In the genomic region with DNA sequence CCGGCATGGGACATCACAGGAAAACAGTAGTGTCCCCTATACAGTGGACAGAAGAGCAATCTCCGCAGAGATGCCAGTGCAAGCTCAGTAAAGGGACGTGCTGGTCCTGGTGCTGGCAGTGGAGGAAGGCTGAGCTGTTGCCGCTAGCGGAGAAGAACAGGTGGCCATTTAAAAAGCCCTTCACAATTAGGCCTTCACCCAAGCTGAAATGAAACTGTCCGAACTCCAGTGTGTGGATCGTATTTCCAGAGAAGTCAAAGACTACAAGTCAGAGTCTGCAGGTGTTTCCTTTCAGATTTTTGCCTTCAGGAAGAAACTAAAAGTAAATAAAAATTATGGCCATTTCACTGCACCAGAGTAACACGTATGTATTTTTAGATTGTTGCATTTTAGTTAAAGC, we compare ENCODE assay signal across 23 mouse cellular contexts.
DNase-seq lines count a peak whose midpoint lies in the region; ATAC-seq lines count a peak whose summit lies in the region.
"Had no signal": no experiment of that assay in that cellular context is flagged by ENCODE, and none has a peak within 500 bp of the region (broad histone marks: within the 10 kb centered on the region; RNA-seq: fewer than 3 reads in every experiment).

No protein-coding gene starts in this region.

- H3K27me3 ChIP-seq in embryonic facial prominence, embryonic 11.5 days (ENCODE audit: control insufficient read depth, insufficient read depth, low read length) = no peaks in the 10 kb centered on the region
- H3K27me3 ChIP-seq in limb, embryonic 13.5 days = no peaks in the 10 kb centered on the region
- H3K27me3 ChIP-seq: embryonic facial prominence, embryonic 12.5 days; forebrain, embryonic 12.5 days; hindbrain, embryonic 12.5 days; liver, embryonic 12.5 days; midbrain, embryonic 13.5 days had no signal

- H3K27ac ChIP-seq in embryonic facial prominence, embryonic 11.5 days (replicated peaks; ENCODE audit: low read depth, low read length) = no peak overlapping the region
- peak overlapping the region; percentile 55; the same call in 1 of the 2 replicates for H3K27ac ChIP-seq in limb, embryonic 13.5 days
- H3K27ac ChIP-seq: embryonic facial prominence, embryonic 12.5 days; forebrain, embryonic 12.5 days; hindbrain, embryonic 12.5 days; liver, embryonic 12.5 days; midbrain, embryonic 13.5 days had no signal

- H3K4me3 ChIP-seq in embryonic facial prominence, embryonic 11.5 days (ENCODE audit: low read depth, low read length) = no peak overlapping the region
- H3K4me3 ChIP-seq in limb, embryonic 13.5 days = no peak overlapping the region
- H3K4me3 ChIP-seq: embryonic facial prominence, embryonic 12.5 days; erythroblast, embryonic 14.5 days; forebrain, embryonic 12.5 days; hindbrain, embryonic 12.5 days; liver, embryonic 12.5 days; midbrain, embryonic 13.5 days had no signal

- DNase-seq in frontal cortex, postnatal 25 days (ENCODE audit: low spot score in 2 of 2) = no peak
- peak; percentile 10 for DNase-seq in left cerebral cortex, postnatal 4 days
- DNase-seq in left cerebral cortex, postnatal 14 days (ENCODE audit: low spot score in 2 of 2) = no peak
- peak; percentile 55 for DNase-seq in embryonic facial prominence, embryonic 11.5 days (ENCODE audit: low spot score)
- no peak for DNase-seq in heart, adult 18-20 months
- no peak for DNase-seq in layer of hippocampus, adult 9-10 months (ENCODE audit: low spot score)
- DNase-seq: adrenal gland, adult 8-10 months; gastrocnemius, postnatal 36 days; kidney, adult 11 months; kidney, postnatal 36 days; lung, adult 18-20 months; lung, postnatal 10 days; right cerebral cortex, postnatal 14 days; spleen, adult 18-20 months had no signal

- no peak overlapping the region for H3K4me2 ChIP-seq in embryonic facial prominence, embryonic 11.5 days (ENCODE audit: low read depth, low read length)
- peak overlapping the region; percentile 38 for H3K4me2 ChIP-seq in limb, embryonic 13.5 days (replicated peaks)
- H3K4me2 ChIP-seq: embryonic facial prominence, embryonic 12.5 days; forebrain, embryonic 12.5 days; hindbrain, embryonic 12.5 days; liver, embryonic 12.5 days; midbrain, embryonic 13.5 days had no signal

- intact Hi-C loops in left cerebral cortex, postnatal 4 days (cut with DNase I) = no loop called here
- intact Hi-C loops in left cerebral cortex, postnatal 14 days (cut with DNase I) = no loop called here

- no peaks in the 10 kb centered on the region for H3K4me1 ChIP-seq in embryonic facial prominence, embryonic 11.5 days (ENCODE audit: control insufficient read depth, insufficient read depth, low read length)
- H3K4me1 ChIP-seq in limb, embryonic 13.5 days = peaks cover 12% of the 10 kb centered on the region
- H3K4me1 ChIP-seq: forebrain, embryonic 12.5 days; hindbrain, embryonic 12.5 days; liver, embryonic 12.5 days; midbrain, embryonic 13.5 days had no signal

- WGBS in embryonic facial prominence, embryonic 11.5 days = 55% methylated on average over 8 of the region's 8 CpGs
- WGBS in limb, embryonic 13.5 days = 30% methylated on average over 8 of the region's 8 CpGs

- H3K9ac ChIP-seq in embryonic facial prominence, embryonic 11.5 days (replicated peaks; ENCODE audit: low read length) = no peak overlapping the region
- H3K9ac ChIP-seq in limb, embryonic 13.5 days = no peak overlapping the region
- H3K9ac ChIP-seq: embryonic facial prominence, embryonic 12.5 days; forebrain, embryonic 12.5 days; hindbrain, embryonic 12.5 days; liver, embryonic 12.5 days; midbrain, embryonic 13.5 days had no signal

- no peaks in the 10 kb centered on the region for H3K36me3 ChIP-seq in embryonic facial prominence, embryonic 11.5 days (replicated peaks; ENCODE audit: control insufficient read depth, insufficient read depth, low read depth, low read length)
- H3K36me3 ChIP-seq in limb, embryonic 13.5 days = no peaks in the 10 kb centered on the region
- H3K36me3 ChIP-seq: embryonic facial prominence, embryonic 12.5 days; forebrain, embryonic 12.5 days; hindbrain, embryonic 12.5 days; liver, embryonic 12.5 days; midbrain, embryonic 13.5 days had no signal

- no peaks in the 10 kb centered on the region for H3K9me3 ChIP-seq in embryonic facial prominence, embryonic 11.5 days (replicated peaks; ENCODE audit: control insufficient read depth, low read length)
- 0 out of 2 replicates have a peak, but pooled peaks cover 3% of the 10 kb centered on the region for H3K9me3 ChIP-seq in limb, embryonic 13.5 days
- H3K9me3 ChIP-seq: forebrain, embryonic 12.5 days; hindbrain, embryonic 12.5 days; midbrain, embryonic 13.5 days had no signal

- peak; percentile 41; the same call in 1 of the 2 replicates for ATAC-seq in frontal cortex, adult (ENCODE audit: low TSS enrichment)
- no peak for ATAC-seq in embryonic facial prominence, embryonic 11.5 days (replicated peaks; ENCODE audit: insufficient number of reproducible peaks, low FRiP score, low TSS enrichment, low read depth)
- no peak for ATAC-seq in limb, embryonic 13.5 days (ENCODE audit: low FRiP score, low read depth)
- ATAC-seq: activated CD4-positive, CD25-positive, alpha-beta regulatory T cell, adult 4 months; liver, embryonic 12.5 days; midbrain, embryonic 13.5 days had no signal

Comparison
In these comparisons a context has a peak if more than half of its experiments do, and no peak if none do; other contexts are left out.
1. DNase-seq: peak in left cerebral cortex, postnatal 4 days (single experiment) and embryonic facial prominence, embryonic 11.5 days (single experiment); none in frontal cortex, postnatal 25 days (0 of 2), left cerebral cortex, postnatal 14 days (0 of 2), heart, adult 18-20 months (0 of 2) and layer of hippocampus, adult 9-10 months (single experiment).